ENCODE assay signal across 21 mouse cellular contexts in genomic region chr17:29473466-29473865, GRCm38 (mm10). TPM values are rescaled to one million over a fixed set of nuclear protein-coding genes. Genes with fewer than 3 reads are reported as not detected.
DNase-seq lines count a peak whose midpoint lies in the region; TF ChIP-seq lines count a peak whose summit lies in the region.
"Had no signal": no experiment of that assay in that cellular context is flagged by ENCODE, and none has a peak within 500 bp of the region (broad histone marks: within the 10 kb centered on the region; RNA-seq: fewer than 3 reads in every experiment).

No protein-coding gene starts in this region.

- DNase-seq in heart, embryonic 10.5 days (ENCODE audit: low spot score) = no peak
- no peak for DNase-seq in heart, postnatal 10 days
- DNase-seq in ES-E14 (ENCODE audit: low read depth, low spot score) = no peak
- DNase-seq in ZHBTc4 (ENCODE audit: low read depth, low spot score) = peak; percentile 69
- DNase-seq in kidney, adult 11 months = no peak
- no peak for DNase-seq in adrenal gland, postnatal 25 days
- DNase-seq in kidney, postnatal 10 days = no peak
- DNase-seq: adrenal gland, adult 2 months; adrenal gland, postnatal 10 days; adrenal gland, postnatal 36 days; B cell, adult 2 months; cerebellum, adult 11-12 months; cerebellum, adult 2 months; cerebellum, adult 9-10 months; cerebellum, postnatal 10 days; cerebellum, postnatal 25 days had no signal

- no peaks in the 10 kb centered on the region for H3K9me3 ChIP-seq in heart, embryonic 10.5 days
- H3K9me3 ChIP-seq in ES-E14 (ENCODE audit: control insufficient read depth, insufficient read depth, low read depth, low read length) = no peaks in the 10 kb centered on the region
- H3K9me3 ChIP-seq: embryonic facial prominence, embryonic 10.5 days; embryonic facial prominence, embryonic 12.5 days; forebrain, embryonic 10.5 days; forebrain, embryonic 12.5 days had no signal

- no peaks in the 10 kb centered on the region for H3K36me3 ChIP-seq in heart, embryonic 10.5 days
- no peaks in the 10 kb centered on the region for H3K36me3 ChIP-seq in ES-E14 (ENCODE audit: control insufficient read depth, insufficient read depth, low read length, poor library complexity, severe bottlenecking)
- H3K36me3 ChIP-seq: embryonic facial prominence, embryonic 10.5 days; embryonic facial prominence, embryonic 12.5 days; forebrain, embryonic 10.5 days; forebrain, embryonic 12.5 days had no signal

- intact Hi-C loops in heart, postnatal 10 days (cut with DNase I) = no loop called here

- no peaks in the 10 kb centered on the region for H3K27me3 ChIP-seq in heart, embryonic 10.5 days (ENCODE audit: insufficient read depth, poor library complexity, severe bottlenecking)
- H3K27me3 ChIP-seq: embryonic facial prominence, embryonic 12.5 days; forebrain, embryonic 12.5 days had no signal

- peaks cover 22% of the 10 kb centered on the region for H3K4me1 ChIP-seq in heart, embryonic 10.5 days
- peaks cover 19 to 46% of the 10 kb centered on the region in 2 experiments for H3K4me1 ChIP-seq in ES-E14 (ENCODE audit: control insufficient read depth in 2 of 2, insufficient read depth in 2 of 2, low read length in 2 of 2, poor library complexity in 1 of 2)

- H3K9ac ChIP-seq in ES-E14 (ENCODE audit: insufficient read depth, low read depth, low read length, poor library complexity, severe bottlenecking) = no peak overlapping the region
- H3K9ac ChIP-seq: embryonic facial prominence, embryonic 12.5 days; forebrain, embryonic 12.5 days had no signal

- in situ Hi-C loops in ES-E14 (cut with MboI; ENCODE audit: low sequenced_read_pairs in 2 of 2, unreplicated experiment in 2 of 2) = no loop called here

- H3K27ac ChIP-seq in heart, embryonic 10.5 days = 0 out of 2 replicates have a peak overlapping the region, but pooled peaks have one; percentile 10
- peak overlapping the region; percentile 38; the same call in 1 of the 2 replicates for H3K27ac ChIP-seq in ES-E14 (ENCODE audit: insufficient read depth, low read depth, low read length, poor library complexity, severe bottlenecking)
- H3K27ac ChIP-seq: embryonic facial prominence, embryonic 10.5 days; embryonic facial prominence, embryonic 12.5 days; forebrain, embryonic 10.5 days; forebrain, embryonic 12.5 days had no signal

- no peak overlapping the region for H3K4me3 ChIP-seq in heart, embryonic 10.5 days
- no peak overlapping the region for H3K4me3 ChIP-seq in ES-E14 (ENCODE audit: insufficient read depth in 1 of 2, low read depth in 1 of 2, low read length in 2 of 2, poor library complexity in 1 of 2, severe bottlenecking in 1 of 2)
- H3K4me3 ChIP-seq: embryonic facial prominence, embryonic 10.5 days; embryonic facial prominence, embryonic 12.5 days; erythroblast, embryonic 14.5 days; forebrain, embryonic 10.5 days; forebrain, embryonic 12.5 days had no signal

- 94% methylated on average over 10 of the region's 10 CpGs for WGBS in heart, embryonic 10.5 days

TF ChIP-seq in ES-E14, 5 proteins besides CTCF, POLR2A, EP300 and RAD21:
- no peak for TF ChIP-seq CHD2 (IDR thresholded peaks at IDR 0.05; ENCODE audit: low read depth, low read length)
- no peak for TF ChIP-seq ZNF384 (IDR thresholded peaks at IDR 0.05; ENCODE audit: low read depth, low read length)
- TF ChIP-seq ZC3H11A (IDR thresholded peaks at IDR 0.05; ENCODE audit: borderline replicate concordance, low read depth, low read length) = no peak
- TF ChIP-seq MAFK (IDR thresholded peaks at IDR 0.05; ENCODE audit: insufficient read depth, low read depth, low read length) = no peak
- TF ChIP-seq HCFC1 (IDR thresholded peaks at IDR 0.05; ENCODE audit: borderline replicate concordance, insufficient read depth, low read length) = no peak

RNA-seq across cellular contexts. Expression of gene Pim1, which starts 17.1 kb away (rescaled TPM):
- 28.7 and 31.4 TPM in 2 replicates for polyA plus RNA-seq in heart, embryonic 10.5 days (2016; fragmentation: Nextera tagmentation; extraction: Ambion mirVana)
- 10 to 100 TPM; 40.6 to 51.5 TPM for total RNA-seq in heart, postnatal 10 days (2021)
- 75.3 and 82.0 TPM in 2 replicates for total RNA-seq in ES-E14 (2012; rRNA removed)
- 88.8 and 160 TPM in 2 replicates for total RNA-seq in adrenal gland, postnatal 25 days (2021)
